Mouse (Mus musculus) E14TG2a.4 (cell line): ENCODE measurements around the gene Pdgfb.
A peak's percentile ranks its signal among the peaks of the same experiment; 100 is the strongest.

Experiments
- H3K27me3 ChIP-seq: 2 replicates; pipeline ENCODE4 v1.6.1; 2014; ENCODE audit warnings: low read length, control low read depth; ENCODE audit not compliant: insufficient read depth
- H3K36me3 ChIP-seq: 2 replicates; pipeline ENCODE4 v1.6.1; 2014; ENCODE audit warnings: low read length, control low read depth; ENCODE audit not compliant: insufficient read depth
- H3K4me1 ChIP-seq: replicated peaks from 2 replicates; pipeline ENCODE4 v1.6.1; 2014; ENCODE audit warnings: low read depth, low read length, control low read depth
- H3K4me3 ChIP-seq: replicated peaks from 2 replicates; pipeline ENCODE4 v1.5.1; 2014; ENCODE audit warnings: mild to moderate bottlenecking, low read length
- H3K9me3 ChIP-seq: 2 replicates; pipeline ENCODE4 v1.6.1; 2014; ENCODE audit warnings: low read length, control low read depth
- CTCF ChIP-seq: conservative IDR thresholded peaks from 2 replicates; pipeline ENCODE4 v1.5.1; 2014; ENCODE audit warnings: low read length
- NANOG ChIP-seq: IDR thresholded peaks from 2 replicates; pipeline ENCODE4 v1.6.1; 2014; ENCODE audit warnings: borderline replicate concordance, low read length, mixed read lengths
- POU5F1 ChIP-seq: IDR thresholded peaks from 2 replicates; pipeline ENCODE4 v1.6.1; 2014; ENCODE audit warnings: low read length, borderline replicate concordance

Pdgfb gene

GRCm38 (mm10) chr15:80014321-80015210, at the start of gene Pdgfb:
Pdgfb (minus strand) TSS chr15:80014977.
- H3K9me3 ChIP-seq: no peaks in the 10 kb centered on the region
- H3K4me3 ChIP-seq: peak within 1 kb of the TSS; percentile 84
- TF ChIP-seq NANOG (no peak), POU5F1 (no peak), CTCF (no peak)
- no peaks in the 10 kb centered on the region for H3K36me3 ChIP-seq
- H3K27me3 ChIP-seq: peaks cover 39% of the 10 kb centered on the region
- H3K4me1 ChIP-seq: peaks cover 55% of the 10 kb centered on the region

GRCm38 (mm10) chr15:80062821-80063220, 48.0 kb upstream of the Pdgfb start:
- no peaks in the 10 kb centered on the region for H3K36me3 ChIP-seq
- H3K27me3 ChIP-seq: peaks cover 18% of the 10 kb centered on the region
- peaks cover 56% of the 10 kb centered on the region for H3K4me1 ChIP-seq
- TF ChIP-seq CTCF (no peak), NANOG (no peak), POU5F1 (no peak)
- peak overlapping the region; percentile 20; the same call in 1 of the 2 replicates for H3K4me3 ChIP-seq
- H3K9me3 ChIP-seq: no peaks in the 10 kb centered on the region

GRCm38 (mm10) chr15:80062339-80062738, 47.6 kb upstream of the Pdgfb start:
- Histone ChIP-seq H3K9me3 (no peaks in the 10 kb centered on the region), H3K36me3 (no peaks in the 10 kb centered on the region), H3K4me3 (peak overlapping the region; percentile 20; the same call in 1 of the 2 replicates), H3K27me3 (peaks cover 16% of the 10 kb centered on the region), H3K4me1 (peaks cover 61% of the 10 kb centered on the region)
- TF ChIP-seq POU5F1 (no peak), CTCF (no peak), NANOG (no peak)

- TF ChIP-seq POU5F1 (no peak), NANOG (no peak), CTCF (no peak)
- Histone ChIP-seq H3K4me3 (no peak overlapping the region), H3K27me3 (peaks cover 10% of the 10 kb centered on the region), H3K9me3 (no peaks in the 10 kb centered on the region), H3K4me1 (peaks cover 59% of the 10 kb centered on the region), H3K36me3 (no peaks in the 10 kb centered on the region)
These were observed 46.3 kb upstream of the Pdgfb start for GRCm38 (mm10) chr15:80061071-80061550.

- Histone ChIP-seq H3K27me3 (peaks cover 10% of the 10 kb centered on the region), H3K36me3 (no peaks in the 10 kb centered on the region), H3K4me1 (peaks cover 53% of the 10 kb centered on the region), H3K9me3 (no peaks in the 10 kb centered on the region), H3K4me3 (no peak overlapping the region)
- no peak for TF ChIP-seq NANOG
- TF ChIP-seq POU5F1: no peak
- TF ChIP-seq CTCF: peak; percentile 38
These were observed 45.7 kb upstream of the Pdgfb start for GRCm38 (mm10) chr15:80060356-80061070.

- H3K36me3 ChIP-seq: no peaks in the 10 kb centered on the region
- peaks cover 46% of the 10 kb centered on the region for H3K4me1 ChIP-seq
- H3K9me3 ChIP-seq: no peaks in the 10 kb centered on the region
- TF ChIP-seq CTCF: no peak
- TF ChIP-seq NANOG: no peak
- TF ChIP-seq POU5F1: no peak
- H3K27me3 ChIP-seq: peaks cover 7% of the 10 kb centered on the region
- no peak overlapping the region for H3K4me3 ChIP-seq
These were observed 44.8 kb upstream of the Pdgfb start for GRCm38 (mm10) chr15:80059606-80060005.

GRCm38 (mm10) chr15:80058151-80058550, 43.4 kb upstream of the Pdgfb start:
- Histone ChIP-seq H3K4me1 (peaks cover 46% of the 10 kb centered on the region), H3K36me3 (no peaks in the 10 kb centered on the region), H3K9me3 (peaks cover 1% of the 10 kb centered on the region; the same call in 1 of the 2 replicates), H3K27me3 (no peaks in the 10 kb centered on the region; the same call in 1 of the 2 replicates), H3K4me3 (no peak overlapping the region)
- TF ChIP-seq CTCF: no peak
- no peak for TF ChIP-seq POU5F1
- no peak for TF ChIP-seq NANOG
